Mouse (Mus musculus) left cerebral cortex, adult 2 months (tissue): ENCODE measurements at regions not wholly inside any gene's neighbourhood (a gene's known extent, or its start where the extent isn't known, plus 50 kb on each side); places are given as distances from the start of the nearest gene placed in this dataset.

Experiments
- DNase-seq, 2 experiments: peaks; one replicate each; pipeline ENCODE4 v3.0.0; 2021 to 2022; ENCODE audit warnings: low spot score in 2 of 2, mixed read lengths in 1 of 2; ENCODE audit errors: extremely low spot score in 1 of 2
- H3K27ac ChIP-seq: fragments of 200-600 bp; 2 replicates; pipeline ENCODE4 v1.8.1; 2022
- H3K4me3 ChIP-seq: fragments of 200-600 bp; 2 replicates; pipeline ENCODE4 v1.8.1; 2022
- CTCF ChIP-seq: fragments of 200-600 bp; IDR thresholded peaks from 2 replicates; pipeline ENCODE4 v1.8.1; 2022; ENCODE audit warnings: antibody characterized with exemption, mild to moderate bottlenecking, moderate library complexity
- intact Hi-C: fragments of 180-260 bp; cut with DNase I; formaldehyde crosslinking; loops from one replicate; pipeline ENCODE4 v1.15.1; 2025

- no peak overlapping the region for H3K27ac ChIP-seq
Observed at GRCm38 (mm10) chr10:37250934-37251521, 112.3 kb upstream of the Marcks start.

DNA sequence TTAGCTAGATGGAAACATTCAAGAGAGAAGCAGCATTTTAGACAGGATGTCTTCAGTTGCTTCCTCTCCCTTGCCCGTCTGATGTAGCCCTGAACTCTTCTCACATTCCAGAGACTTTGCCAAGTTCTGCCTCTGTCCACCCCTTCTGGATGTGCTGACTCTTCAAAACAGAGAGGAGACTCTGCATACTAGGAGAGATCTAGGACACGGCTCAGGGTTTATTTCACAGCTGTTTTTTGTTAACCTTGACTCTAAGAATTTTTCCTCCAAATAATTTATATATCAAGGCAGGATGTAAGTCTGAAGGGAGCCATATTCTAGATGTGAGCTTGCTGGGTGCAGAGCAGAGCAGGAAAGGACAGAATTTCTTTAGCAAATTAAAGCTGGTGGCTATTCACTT, 111.4 kb upstream of the Marcks start:
- no peak for TF ChIP-seq CTCF
- DNase-seq: no peak
- intact Hi-C loops: no loop called here
- no peak overlapping the region for H3K27ac ChIP-seq
- H3K4me3 ChIP-seq: no peak overlapping the region

More at GRCm38 (mm10) chr10:37250934-37251521, 112.3 kb upstream of the Marcks start:
- intact Hi-C loops: no loop called here
- no peak for DNase-seq
- TF ChIP-seq CTCF: no peak
- no peak overlapping the region for H3K4me3 ChIP-seq

- DNase-seq: no peak
- H3K4me3 ChIP-seq: no peak overlapping the region
- no peak for TF ChIP-seq CTCF
- intact Hi-C loops: no loop called here
- H3K27ac ChIP-seq: no peak overlapping the region; the same call in 1 of the 2 replicates
Observed at GRCm38 (mm10) chr10:37249511-37249910, 110.8 kb upstream of the Marcks start.

GRCm38 (mm10) chr10:37247121-37247520, 108.4 kb upstream of the Marcks start:
- no peak overlapping the region for H3K4me3 ChIP-seq
- no peak for TF ChIP-seq CTCF
- H3K27ac ChIP-seq: no peak overlapping the region
- no peak for DNase-seq
- intact Hi-C loops: no loop called here

DNA sequence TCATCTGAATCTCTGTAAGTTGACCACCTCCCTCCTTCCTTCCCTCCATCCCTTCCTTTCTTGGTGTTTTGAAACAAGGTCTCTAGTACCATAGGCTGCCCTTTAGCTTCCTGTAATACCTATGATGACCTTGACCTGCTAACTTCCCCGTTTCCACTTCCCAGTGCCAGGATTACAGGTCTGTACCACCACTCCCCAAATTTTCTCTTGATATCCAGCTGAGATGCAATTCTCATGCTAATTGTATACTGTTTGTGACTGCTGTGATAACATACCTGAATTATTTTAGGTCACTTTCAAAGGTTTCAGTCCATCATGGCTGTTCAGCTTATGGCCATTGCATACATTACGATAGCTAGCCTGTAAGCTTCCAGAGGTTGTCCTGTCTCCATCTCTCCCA, 104.4 kb upstream of the Marcks start:
- TF ChIP-seq CTCF: no peak
- no peak for DNase-seq
- intact Hi-C loops: no loop called here
- no peak overlapping the region for H3K4me3 ChIP-seq
- H3K27ac ChIP-seq: no peak overlapping the region

DNA sequence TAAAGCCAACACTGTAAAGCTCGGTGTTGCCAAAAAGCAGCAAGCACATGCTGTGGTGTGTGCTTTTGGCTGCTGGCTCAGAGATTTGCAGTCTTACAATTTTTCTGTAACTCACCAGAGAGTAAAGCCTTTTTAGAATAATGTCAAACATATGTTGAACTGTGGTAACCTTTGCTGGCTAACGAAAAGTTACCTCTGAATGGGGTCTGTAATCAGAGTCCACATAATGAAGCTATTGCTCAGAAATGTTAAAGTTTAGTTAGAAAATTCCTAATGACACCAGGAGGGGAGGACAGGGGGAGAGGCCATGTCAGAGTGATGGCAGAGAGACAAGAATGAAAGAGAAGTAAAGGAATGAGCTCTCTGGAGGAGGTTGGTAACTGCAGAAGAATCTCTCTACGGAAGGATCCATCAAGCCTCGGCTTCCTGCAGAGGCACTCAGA, 103.1 kb upstream of the Marcks start:
- Histone ChIP-seq H3K27ac (no peak overlapping the region), H3K4me3 (no peak overlapping the region)
- TF ChIP-seq CTCF: no peak
- intact Hi-C loops: no loop called here
- DNase-seq: no peak

- no peak overlapping the region for H3K4me3 ChIP-seq
- intact Hi-C loops: no loop called here
- H3K27ac ChIP-seq: no peak overlapping the region
- DNase-seq: no peak
- TF ChIP-seq CTCF: no peak
Observed at GRCm38 (mm10) chr10:37240634-37241033, 101.9 kb upstream of the Marcks start.

DNA sequence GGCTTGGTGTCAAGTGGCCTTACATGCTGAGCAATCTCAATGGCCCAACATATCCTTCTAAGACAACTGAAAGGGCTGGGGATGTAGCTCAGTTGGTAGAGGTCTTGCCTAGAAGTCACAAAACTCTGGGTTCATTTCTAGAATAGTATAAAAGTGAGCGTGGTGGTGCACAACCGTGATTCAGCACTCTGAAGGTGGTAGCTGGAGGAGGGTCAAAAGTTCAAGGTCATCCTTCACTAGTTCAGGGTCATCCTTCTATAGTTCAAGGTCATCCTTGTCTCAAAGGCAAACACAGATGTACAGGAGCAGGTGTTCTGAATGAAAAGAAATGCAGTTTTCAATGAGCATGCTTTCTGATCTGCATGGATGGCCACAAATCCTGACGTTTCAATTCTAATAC, 101.5 kb upstream of the Marcks start:
- DNase-seq: no peak
- intact Hi-C loops: no loop called here
- Histone ChIP-seq H3K27ac (no peak overlapping the region), H3K4me3 (no peak overlapping the region)
- TF ChIP-seq CTCF: no peak

GRCm38 (mm10) chr10:37236001-37236822, 97.5 kb upstream of the Marcks start:
- no peak for DNase-seq
- Histone ChIP-seq H3K27ac (no peak overlapping the region), H3K4me3 (no peak overlapping the region)
- intact Hi-C loops: no loop called here
- TF ChIP-seq CTCF: no peak

DNA sequence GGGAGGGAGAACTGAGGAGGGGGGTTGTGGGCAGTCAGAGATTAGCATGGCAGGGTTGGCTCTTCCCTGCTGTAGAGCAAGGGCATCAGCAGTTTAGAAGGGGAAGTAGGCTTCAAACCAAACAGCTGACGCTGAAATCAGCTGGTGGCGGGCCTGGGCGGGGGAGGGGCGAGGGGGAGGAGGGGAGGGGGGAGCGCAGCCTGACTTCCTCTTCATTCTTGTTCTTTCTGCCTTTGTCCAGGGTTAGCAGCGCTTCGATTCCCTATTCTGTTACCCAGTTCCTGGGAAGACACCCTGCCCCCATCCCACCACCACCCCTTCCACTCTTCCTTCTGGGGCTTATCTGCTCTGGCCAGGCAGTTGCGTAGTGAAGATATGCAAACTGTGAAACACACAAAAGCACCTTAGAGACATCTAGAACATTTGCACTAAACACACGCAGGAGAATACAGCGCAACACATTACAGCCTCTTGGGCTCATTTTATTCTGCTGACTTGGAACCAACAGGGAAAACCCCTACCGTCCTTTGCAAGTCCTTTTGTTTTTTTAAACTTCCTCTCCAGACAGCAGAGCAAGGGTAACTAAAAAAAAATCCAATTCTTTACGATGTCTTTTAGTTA, 93.3 kb upstream of the Marcks start:
- no peak for DNase-seq
- intact Hi-C loops: no loop called here
- Histone ChIP-seq H3K27ac (no peak overlapping the region), H3K4me3 (no peak overlapping the region)
- TF ChIP-seq CTCF: no peak

GRCm38 (mm10) chr10:37231159-37231558, 92.4 kb upstream of the Marcks start:
- Histone ChIP-seq H3K27ac (no peak overlapping the region), H3K4me3 (no peak overlapping the region)
- no peak for DNase-seq
- intact Hi-C loops: no loop called here
- TF ChIP-seq CTCF: no peak

- Histone ChIP-seq H3K27ac (no peak overlapping the region), H3K4me3 (no peak overlapping the region)
- TF ChIP-seq CTCF: no peak
- intact Hi-C loops: no loop called here
- no peak for DNase-seq
Observed at GRCm38 (mm10) chr10:37227889-37228288, 89.2 kb upstream of the Marcks start.
